Mouse (Mus musculus) olfactory bulb, adult 2 months (tissue): ENCODE measurements around the gene Pdlim5.

Source experiments
- CTCF ChIP-seq: fragments of 200-500 bp; IDR thresholded peaks from 2 replicates; pipeline ENCODE4 v1.5.1; 2012; ENCODE audit warnings: low read depth, mild to moderate bottlenecking, low read length, moderate library complexity; ENCODE audit not compliant: insufficient read depth
- POLR2A ChIP-seq: fragments of 200-500 bp; IDR thresholded peaks from 2 replicates; pipeline ENCODE4 v1.6.1; 2012; ENCODE audit warnings: mild to moderate bottlenecking, low read depth, low read length, moderate library complexity; ENCODE audit not compliant: insufficient read depth

- no peak for TF ChIP-seq POLR2A
- no peak for TF ChIP-seq CTCF
Observed at GRCm38 (mm10) chr3:142219910-142220309, 175.6 kb downstream of the Pdlim5 start.
